Mouse (Mus musculus) C3H10T1/2 (cell line): ENCODE data around the gene Rnf181. TPM values are rescaled to one million over a fixed set of nuclear protein-coding genes. Genes with fewer than 3 reads are reported as not detected.

Source experiments
- polyA plus RNA-seq, 2 experiments: library from polyadenylated mRNA; unstranded; fragments of >200 nt; fragmentation: generic; extraction: Trizol; gene quantifications; one replicate each; pipeline ENCODE4 v1.2.1; 2012; ENCODE audit warnings: missing spikeins in 2 of 2

The Rnf181 gene
- 10 to 100 TPM; 72.0 to 90.7 TPM for polyA plus RNA-seq

GRCm38 (mm10) chr6:72366844-72367443 is at the start of gene Rnf181:
TSS of gene Rnf181 (minus strand) at chr6:72366956.

GRCm38 (mm10) chr6:72414076-72414756 is 47.5 kb upstream of the Rnf181 start, which contains the start of gene Ggcx:
TSS of gene Ggcx (plus strand) at chr6:72414308.

GRCm38 (mm10) chr6:72389941-72390771 is 23.4 kb upstream of the Rnf181 start, which contains the start of gene Vamp8:
TSS of gene Vamp8 (minus strand) at chr6:72390703.

GRCm38 (mm10) chr6:72380131-72380770 is 13.5 kb upstream of the Rnf181 start, which contains the start of gene Vamp5:
TSS of gene Vamp5 (minus strand) at chr6:72380468.

GRCm38 (mm10) chr6:72355066-72355911 is 11.5 kb downstream of the Rnf181 start, which contains the start of gene Tmem150a:
TSS of gene Tmem150a (plus strand) at chr6:72355447.

GRCm38 (mm10) chr6:72347166-72347941 is 19.4 kb downstream of the Rnf181 start, which contains the start of gene 0610030E20Rik:
TSS of gene 0610030E20Rik (plus strand) at chr6:72347317.

GRCm38 (mm10) chr6:72345074-72345567 is 21.6 kb downstream of the Rnf181 start, which contains the start of gene Usp39:
TSS of gene Usp39 (minus strand) at chr6:72345184.

Other genes with a start within 250 kb of the Rnf181 start
- 10 to 100 TPM; 18.4 to 31.1 TPM for gene Atoh8, start 131.4 kb downstream of the Rnf181 start, polyA plus RNA-seq
- not detected for gene Sftpb, start 62.3 kb downstream of the Rnf181 start, polyA plus RNA-seq
- 10 to 100 TPM; 22.0 to 29.1 TPM for gene Usp39, start 21.8 kb downstream of the Rnf181 start, polyA plus RNA-seq
- gene 0610030E20Rik, start 19.6 kb downstream of the Rnf181 start, polyA plus RNA-seq: 1 to 10 TPM; 1.7 to 6.5 TPM
- 10 to 100 TPM in 1 of 2 experiments, 1 to 10 TPM in 1; 4.5 to 19.8 TPM for gene Tmem150a, start 11.5 kb downstream of the Rnf181 start, polyA plus RNA-seq
- 10 to 100 TPM; 20.6 to 23.3 TPM for gene Vamp5, start 13.5 kb upstream of the Rnf181 start, polyA plus RNA-seq
- 100 to 1,000 TPM; 236 to 284 TPM for gene Vamp8, start 23.7 kb upstream of the Rnf181 start, polyA plus RNA-seq
- gene Ggcx, start 47.4 kb upstream of the Rnf181 start, polyA plus RNA-seq: 10 to 100 TPM in 1 of 2 experiments, 1 to 10 TPM in 1; 3.6 to 20.0 TPM
- 10 to 100 TPM; 32.6 to 90.8 TPM for gene Mat2a, start 72.6 kb upstream of the Rnf181 start, polyA plus RNA-seq
- under 1 TPM; 0.06 to 0.78 TPM for gene Sh2d6, start 154.8 kb upstream of the Rnf181 start, polyA plus RNA-seq
- gene Capg, start 177.4 kb upstream of the Rnf181 start, polyA plus RNA-seq: 100 to 1,000 TPM; 347 to 619 TPM
- gene Elmod3, start 231.5 kb upstream of the Rnf181 start, polyA plus RNA-seq: 10 to 100 TPM in 1 of 2 experiments, 1 to 10 TPM in 1; 4.2 to 12.6 TPM
- 10 to 100 TPM; 19.5 to 38.2 TPM for gene Retsat, start 231.5 kb upstream of the Rnf181 start, polyA plus RNA-seq